Mouse (Mus musculus): ENCODE data around the gene Gm21292. TPM values are rescaled to one million over a fixed set of nuclear protein-coding genes. Genes with fewer than 3 reads are reported as not detected.
"Not testable (repeated sequence)": the region's sequence is repeated elsewhere in the genome, so short reads cannot be mapped to it uniquely, and the experiment has no call there.

Gm21292 gene
- polyA plus RNA-seq (2014; fragmentation: Nextera tagmentation; extraction: Ambion mirVana), result not detected in 2 replicates

DNA sequence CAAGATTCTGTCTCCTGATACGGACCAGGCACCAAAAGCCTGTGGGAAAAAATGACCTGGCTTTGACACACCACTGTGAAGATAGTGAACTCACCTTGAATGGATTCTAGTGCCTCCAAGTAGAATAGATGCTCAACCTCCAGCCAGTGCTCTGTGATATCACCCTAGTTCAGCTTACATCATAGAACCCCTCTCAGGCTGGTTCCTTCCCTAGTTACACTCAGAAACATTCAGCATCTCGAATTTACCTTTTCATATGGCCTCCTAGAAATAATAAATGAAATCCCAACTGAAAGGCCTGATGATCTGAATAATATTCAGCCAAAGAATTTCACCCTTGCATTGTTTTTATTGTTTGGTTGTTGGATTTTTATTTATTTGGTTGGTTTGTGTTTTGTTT, at the start of gene Gm21292:
Gene Gm21292 (minus strand): TSS at position 101 of the 400 bp plus-strand sequence.
- ATAC-seq (ENCODE audit: low read depth); H3K4me1 ChIP-seq (ENCODE audit: control insufficient read depth, insufficient read depth, low read length); H3K27me3 ChIP-seq (ENCODE audit: control insufficient read depth, insufficient read depth, low read length); H3K27ac ChIP-seq (ENCODE audit: low read depth, low read length); H3K4me3 ChIP-seq (ENCODE audit: low read depth, low read length); H3K36me3 ChIP-seq (ENCODE audit: control insufficient read depth, insufficient read depth, low read length); H3K4me2 ChIP-seq (ENCODE audit: low read depth, low read length); H3K9me3 ChIP-seq (ENCODE audit: control insufficient read depth, low read length); H3K9ac ChIP-seq (replicated peaks; ENCODE audit: low read depth, low read length): not testable (repeated sequence)
- 60% methylated on average over 1 of the region's 2 CpGs for WGBS

Other genes starting within 250 kb of the Gm21292 start
- not detected in 2 replicates for gene Gm21721, start 68.3 kb upstream of the Gm21292 start, polyA plus RNA-seq (2014; fragmentation: Nextera tagmentation; extraction: Ambion mirVana)
- gene Gm21812, start 213.3 kb upstream of the Gm21292 start, polyA plus RNA-seq (2014; fragmentation: Nextera tagmentation; extraction: Ambion mirVana), result not detected in 2 replicates

Measured in neural tube, embryonic 14.5 days (tissue).